Mouse (Mus musculus): Measurements from ENCODE around the gene Top1. TPM values are rescaled to one million over a fixed set of nuclear protein-coding genes. Genes with fewer than 3 reads are reported as not detected.
"Not testable (repeated sequence)": the region's sequence is repeated elsewhere in the genome, so short reads cannot be mapped to it uniquely, and the experiment has no call there.

The Top1 gene
- polyA plus RNA-seq, 1 experiment from 2014 or later, result 115 TPM

- under 1% methylated on average over 72 of the region's 76 CpGs for WGBS
Measured at GRCm38 (mm10) chr2:160646144-160646844, 606 bp downstream of the Top1 start.

GRCm38 (mm10) chr2:160646845-160647178 lies 1.1 kb downstream of the Top1 start:
- Histone ChIP-seq H3K9me3 (no peaks in the 10 kb centered on the region), H3K36me3 (replicated peaks) (peaks cover 11% of the 10 kb centered on the region), H3K27ac (replicated peaks) (peak overlapping the region; percentile 100), H3K27me3 (replicated peaks; ENCODE audit: low read depth, poor library complexity, severe bottlenecking) (no peaks in the 10 kb centered on the region), H3K4me3 (peak overlapping the region; percentile 99), H3K4me1 (peaks cover 38% of the 10 kb centered on the region)
- under 1% methylated on average over 17 of the region's 17 CpGs for WGBS
- no peak for DNase-seq (ENCODE audit: low spot score)

More at GRCm38 (mm10) chr2:160646144-160646844, 606 bp downstream of the Top1 start:
- H3K27ac ChIP-seq (replicated peaks), result peak overlapping the region; percentile 100
- peak; percentile 78 for DNase-seq (ENCODE audit: low spot score)
- H3K36me3 ChIP-seq (replicated peaks), result peaks cover 9% of the 10 kb centered on the region
- H3K4me1 ChIP-seq, result peaks cover 37% of the 10 kb centered on the region
- no peaks in the 10 kb centered on the region for H3K27me3 ChIP-seq (replicated peaks; ENCODE audit: low read depth, poor library complexity, severe bottlenecking)
- H3K4me3 ChIP-seq, result peak overlapping the region; percentile 99
- no peaks in the 10 kb centered on the region for H3K9me3 ChIP-seq

- peaks cover 24% of the 10 kb centered on the region for H3K36me3 ChIP-seq (replicated peaks)
- no peaks in the 10 kb centered on the region for H3K9me3 ChIP-seq
- peaks cover 38% of the 10 kb centered on the region for H3K4me1 ChIP-seq
- DNase-seq (ENCODE audit: low spot score), result no peak
- 52% methylated on average over 2 of the region's 2 CpGs for WGBS
- no peak overlapping the region for H3K27ac ChIP-seq (replicated peaks)
- no peaks in the 10 kb centered on the region for H3K27me3 ChIP-seq (replicated peaks; ENCODE audit: low read depth, poor library complexity, severe bottlenecking)
- peak overlapping the region; percentile 99 for H3K4me3 ChIP-seq
Measured at GRCm38 (mm10) chr2:160648097-160648496, 2.4 kb downstream of the Top1 start.

GRCm38 (mm10) chr2:160649072-160649471 lies 3.4 kb downstream of the Top1 start:
- Histone ChIP-seq H3K9me3 (no peaks in the 10 kb centered on the region), H3K36me3 (replicated peaks) (peaks cover 33% of the 10 kb centered on the region), H3K27me3 (replicated peaks; ENCODE audit: low read depth, poor library complexity, severe bottlenecking) (no peaks in the 10 kb centered on the region), H3K27ac (replicated peaks) (no peak overlapping the region), H3K4me1 (peaks cover 38% of the 10 kb centered on the region), H3K4me3 (peak overlapping the region; percentile 99)
- 91% methylated on average over 2 of the region's 2 CpGs for WGBS
- no peak for DNase-seq (ENCODE audit: low spot score)

GRCm38 (mm10) chr2:160651165-160651564 lies 5.5 kb downstream of the Top1 start:
- Histone ChIP-seq H3K36me3 (replicated peaks) (peaks cover 54% of the 10 kb centered on the region), H3K4me1 (peaks cover 38% of the 10 kb centered on the region), H3K27ac (replicated peaks) (no peak overlapping the region), H3K27me3 (replicated peaks; ENCODE audit: low read depth, poor library complexity, severe bottlenecking) (no peaks in the 10 kb centered on the region), H3K9me3 (no peaks in the 10 kb centered on the region), H3K4me3 (0 out of 2 replicates have a peak overlapping the region, but pooled peaks have one; percentile 5)
- WGBS, result 84% methylated on average over 2 of the region's 2 CpGs
- DNase-seq (ENCODE audit: low spot score), result no peak

GRCm38 (mm10) chr2:160653218-160653617 lies 7.5 kb downstream of the Top1 start:
- WGBS, result 94% methylated on average over 2 of the region's 2 CpGs
- DNase-seq (ENCODE audit: low spot score), result no peak
- H3K36me3 ChIP-seq (replicated peaks), result peaks cover 69% of the 10 kb centered on the region

GRCm38 (mm10) chr2:160655561-160655960 lies 9.9 kb downstream of the Top1 start:
- no peaks in the 10 kb centered on the region for H3K27me3 ChIP-seq (replicated peaks; ENCODE audit: low read depth, poor library complexity, severe bottlenecking)
- no peak overlapping the region for H3K27ac ChIP-seq (replicated peaks)
- no peak overlapping the region for H3K4me3 ChIP-seq
- H3K9me3 ChIP-seq, result no peaks in the 10 kb centered on the region
- H3K4me1 ChIP-seq, result peaks cover 8% of the 10 kb centered on the region
- 98% methylated on average over 1 of the region's 1 CpGs for WGBS
- DNase-seq (ENCODE audit: low spot score), result no peak
- H3K36me3 ChIP-seq (replicated peaks), result peaks cover 92% of the 10 kb centered on the region

More at GRCm38 (mm10) chr2:160653218-160653617, 7.5 kb downstream of the Top1 start:
- H3K27ac ChIP-seq (replicated peaks), result no peak overlapping the region
- peaks cover 31% of the 10 kb centered on the region for H3K4me1 ChIP-seq
- no peak overlapping the region for H3K4me3 ChIP-seq
- no peaks in the 10 kb centered on the region for H3K9me3 ChIP-seq
- H3K27me3 ChIP-seq (replicated peaks; ENCODE audit: low read depth, poor library complexity, severe bottlenecking), result no peaks in the 10 kb centered on the region

GRCm38 (mm10) chr2:160656234-160656633 lies 10.5 kb downstream of the Top1 start:
- peaks cover 94% of the 10 kb centered on the region for H3K36me3 ChIP-seq (replicated peaks)
- peaks cover 2% of the 10 kb centered on the region for H3K4me1 ChIP-seq
- DNase-seq (ENCODE audit: low spot score), result no peak
- no peak overlapping the region for H3K27ac ChIP-seq (replicated peaks)
- H3K4me3 ChIP-seq, result no peak overlapping the region
- WGBS, result 93% methylated on average over 1 of the region's 1 CpGs
- H3K9me3 ChIP-seq, result no peaks in the 10 kb centered on the region
- H3K27me3 ChIP-seq (replicated peaks; ENCODE audit: low read depth, poor library complexity, severe bottlenecking), result no peaks in the 10 kb centered on the region

- DNase-seq (ENCODE audit: low spot score), result no peak
- Histone ChIP-seq H3K36me3 (replicated peaks) (peaks cover 92% of the 10 kb centered on the region), H3K9me3 (no peaks in the 10 kb centered on the region), H3K27ac (replicated peaks) (no peak overlapping the region), H3K4me1 (no peaks in the 10 kb centered on the region), H3K4me3 (no peak overlapping the region), H3K27me3 (replicated peaks; ENCODE audit: low read depth, poor library complexity, severe bottlenecking) (no peaks in the 10 kb centered on the region)
- WGBS, result 92% methylated on average over 13 of the region's 13 CpGs
Measured at GRCm38 (mm10) chr2:160657801-160658442, 12.2 kb downstream of the Top1 start.

- no peak for DNase-seq (ENCODE audit: low spot score)
- peaks cover 85% of the 10 kb centered on the region for H3K36me3 ChIP-seq (replicated peaks)
- H3K27ac ChIP-seq (replicated peaks), result no peak overlapping the region
- no peak overlapping the region for H3K4me3 ChIP-seq
- H3K9me3 ChIP-seq, result no peaks in the 10 kb centered on the region
- H3K27me3 ChIP-seq (replicated peaks; ENCODE audit: low read depth, poor library complexity, severe bottlenecking), result no peaks in the 10 kb centered on the region
- H3K4me1 ChIP-seq, result no peaks in the 10 kb centered on the region
Measured at GRCm38 (mm10) chr2:160658811-160659210, 13.1 kb downstream of the Top1 start.

- H3K27me3 ChIP-seq (replicated peaks; ENCODE audit: low read depth, poor library complexity, severe bottlenecking), result no peaks in the 10 kb centered on the region
- no peaks in the 10 kb centered on the region for H3K4me1 ChIP-seq
- no peak overlapping the region for H3K4me3 ChIP-seq
- no peaks in the 10 kb centered on the region for H3K9me3 ChIP-seq
- no peak for DNase-seq (ENCODE audit: low spot score)
- H3K27ac ChIP-seq (replicated peaks), result no peak overlapping the region
- H3K36me3 ChIP-seq (replicated peaks), result peaks cover 49% of the 10 kb centered on the region
Measured at GRCm38 (mm10) chr2:160664421-160664820, 18.7 kb downstream of the Top1 start.

- peaks cover 49% of the 10 kb centered on the region for H3K36me3 ChIP-seq (replicated peaks)
- WGBS, result 86% methylated on average over 2 of the region's 2 CpGs
Measured at GRCm38 (mm10) chr2:160664986-160665385, 19.3 kb downstream of the Top1 start.

GRCm38 (mm10) chr2:160667259-160667658 lies 21.6 kb downstream of the Top1 start:
- Histone ChIP-seq H3K36me3 (replicated peaks) (peaks cover 51% of the 10 kb centered on the region), H3K27me3 (replicated peaks; ENCODE audit: low read depth, poor library complexity, severe bottlenecking) (no peaks in the 10 kb centered on the region), H3K9me3 (no peaks in the 10 kb centered on the region), H3K4me1 (no peaks in the 10 kb centered on the region), H3K27ac (replicated peaks) (no peak overlapping the region), H3K4me3 (no peak overlapping the region)
- 91% methylated on average over 4 of the region's 4 CpGs for WGBS
- no peak for DNase-seq (ENCODE audit: low spot score)

More at GRCm38 (mm10) chr2:160664986-160665385, 19.3 kb downstream of the Top1 start:
- DNase-seq (ENCODE audit: low spot score); H3K9me3 ChIP-seq; H3K27me3 ChIP-seq (replicated peaks; ENCODE audit: low read depth, poor library complexity, severe bottlenecking); H3K4me1 ChIP-seq; H3K27ac ChIP-seq (replicated peaks); H3K4me3 ChIP-seq: not testable (repeated sequence)

Measured in embryonic facial prominence, embryonic 10.5 days (tissue).